Mouse (Mus musculus) kidney, adult 8-10 months (tissue): ENCODE results near the gene Lrrfip1.

Experiments
- DNase-seq, 2 experiments: peaks; one replicate each; pipeline ENCODE4 v3.0.0; 2022

Lrrfip1 gene

DNA sequence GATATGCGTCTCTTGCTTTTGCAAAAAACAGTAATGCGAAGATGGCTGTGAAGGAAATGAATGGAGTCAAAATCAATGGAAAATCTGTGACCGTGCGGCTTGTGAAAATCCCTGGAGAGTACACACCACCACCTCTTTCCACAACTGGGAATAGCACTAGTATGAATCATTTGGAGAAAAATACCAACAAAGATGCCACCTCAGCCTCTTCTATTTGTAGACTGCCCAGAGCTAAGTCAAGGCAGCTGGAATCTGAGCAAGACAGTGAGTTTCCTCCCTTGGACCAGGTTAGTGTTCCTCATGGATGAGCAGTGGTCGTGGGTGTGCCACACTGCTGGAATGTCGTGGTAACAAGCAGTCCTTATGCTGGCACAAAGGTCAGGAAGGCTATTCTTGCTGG is 168.3 kb downstream of the Lrrfip1 start:
- no peak for DNase-seq

GRCm38 (mm10) chr1:91169157-91169556 is 170.6 kb downstream of the Lrrfip1 start:
- no peak for DNase-seq

DNA sequence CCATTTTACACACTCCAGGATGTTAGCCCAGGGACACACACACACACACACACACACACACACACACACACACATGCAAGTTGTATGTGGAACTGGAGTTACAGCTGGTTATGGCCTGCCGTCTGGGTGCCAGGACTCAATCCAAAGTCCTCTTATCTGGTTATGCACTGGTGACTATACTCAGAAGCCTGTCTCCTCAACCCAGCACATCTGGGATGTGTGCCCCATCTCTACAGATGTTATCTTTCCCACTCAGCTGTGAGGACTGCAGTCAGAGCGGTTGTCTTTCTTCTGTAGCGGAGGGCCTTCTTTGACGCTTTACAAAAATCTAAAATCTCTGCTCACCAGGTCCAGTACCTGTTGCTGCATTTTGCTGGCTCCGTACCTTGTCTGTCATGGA is 176.3 kb downstream of the Lrrfip1 start:
- no peak for DNase-seq

GRCm38 (mm10) chr1:91176026-91176425 is 177.5 kb downstream of the Lrrfip1 start:
- no peak for DNase-seq

- no peak for DNase-seq
Observed at GRCm38 (mm10) chr1:91176871-91177270, 178.3 kb downstream of the Lrrfip1 start.
